Mouse (Mus musculus) kidney, embryonic 14.5 days (tissue): Measurements from ENCODE around the gene Hmgcl. TPM values are rescaled to one million over a fixed set of nuclear protein-coding genes. Genes with fewer than 3 reads are reported as not detected.

Experiments
- ATAC-seq: fragments of 200-750 bp; cut with Nextera tagmentation; 2 replicates; pipeline ENCODE4 v1.8.0; 2017; ENCODE audit warnings: moderate number of reproducible peaks, mild to moderate bottlenecking, moderate TSS enrichment, moderate library complexity; ENCODE audit not compliant: low FRiP score, low TSS enrichment
- H3K27ac ChIP-seq: fragments of 300-500 bp; sonication (generic); 2 replicates; pipeline ENCODE4 v1.5.1; 2014; ENCODE audit warnings: low read depth, mild to moderate bottlenecking, low read length, moderate library complexity, mixed read lengths
- H3K27me3 ChIP-seq: fragments of 300-500 bp; sonication (generic); 2 replicates; pipeline ENCODE4 v1.6.1; 2014; ENCODE audit warnings: mild to moderate bottlenecking, low read length; ENCODE audit not compliant: control insufficient read depth, insufficient read depth
- H3K36me3 ChIP-seq: fragments of 300-500 bp; sonication (generic); 2 replicates; pipeline ENCODE4 v1.6.1; 2014; ENCODE audit warnings: low read length, mixed read lengths; ENCODE audit not compliant: control insufficient read depth, insufficient read depth
- H3K4me1 ChIP-seq: fragments of 300-500 bp; sonication (generic); 2 replicates; pipeline ENCODE4 v1.6.1; 2014; ENCODE audit warnings: low read length, mixed read lengths; ENCODE audit not compliant: control insufficient read depth, insufficient read depth
- H3K4me2 ChIP-seq: fragments of 300-500 bp; sonication (generic); replicated peaks from 2 replicates; pipeline ENCODE4 v1.6.1; 2014; ENCODE audit warnings: low read depth, mild to moderate bottlenecking, low read length
- H3K4me3 ChIP-seq: fragments of 300-500 bp; sonication (generic); 2 replicates; pipeline ENCODE4 v1.5.1; 2014; ENCODE audit warnings: mild to moderate bottlenecking, low read length
- H3K9ac ChIP-seq: fragments of 300-500 bp; sonication (generic); 2 replicates; pipeline ENCODE4 v1.6.1; 2014; ENCODE audit warnings: low read depth, mild to moderate bottlenecking, low read length, moderate library complexity
- H3K9me3 ChIP-seq: fragments of 300-500 bp; sonication (generic); 2 replicates; pipeline ENCODE4 v1.6.1; 2016; ENCODE audit warnings: low read length; ENCODE audit not compliant: control insufficient read depth
- WGBS: fragments of 180-500 bp; shearing (Covaris S2); extraction: QIAGEN DNeasy Blood & Tissue Kit; methylation state at CpG from one replicate; pipeline ENCODE4 v1.1.7; 2014; 5-methylcytosine and 5-hydroxymethylcytosine counted together
- polyA plus RNA-seq: library from polyadenylated mRNA; unstranded; fragments of >200 nt; fragmentation: Nextera tagmentation; extraction: Ambion mirVana; gene quantifications from 2 replicates; pipeline ENCODE4 v1.2.1, GENCODE M21; 2014

The Hmgcl gene
- polyA plus RNA-seq, 1 experiment from 2014 or later, result 81.1 TPM

DNA sequence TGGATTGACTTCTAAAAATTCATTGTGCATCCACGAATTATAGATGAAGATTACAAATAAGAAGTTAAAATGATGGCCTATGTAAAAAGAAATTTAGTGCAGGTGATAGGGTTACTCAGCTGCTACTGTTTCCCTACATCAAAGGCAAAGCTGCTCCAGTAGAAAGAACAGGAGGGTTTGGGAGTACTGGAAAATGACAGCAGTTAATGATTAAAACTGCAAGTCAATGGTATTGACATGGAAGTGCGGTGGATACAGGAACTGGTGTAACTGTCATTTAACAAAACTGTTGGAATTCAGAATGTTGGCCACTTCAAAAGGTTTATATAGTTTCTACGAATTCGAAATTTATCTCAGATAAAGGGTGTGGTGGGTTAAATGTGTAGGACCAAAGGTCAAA, 48.9 kb downstream of the Hmgcl start:
- Histone ChIP-seq H3K4me3 (no peak overlapping the region), H3K4me1 (no peaks in the 10 kb centered on the region), H3K36me3 (no peaks in the 10 kb centered on the region), H3K9me3 (peaks cover 9% of the 10 kb centered on the region; the same call in 1 of the 2 replicates), H3K27me3 (no peaks in the 10 kb centered on the region), H3K4me2 (no peak overlapping the region), H3K9ac (no peak overlapping the region), H3K27ac (no peak overlapping the region)
- 90% methylated on average over 4 of the region's 4 CpGs for WGBS
- no peak for ATAC-seq

DNA sequence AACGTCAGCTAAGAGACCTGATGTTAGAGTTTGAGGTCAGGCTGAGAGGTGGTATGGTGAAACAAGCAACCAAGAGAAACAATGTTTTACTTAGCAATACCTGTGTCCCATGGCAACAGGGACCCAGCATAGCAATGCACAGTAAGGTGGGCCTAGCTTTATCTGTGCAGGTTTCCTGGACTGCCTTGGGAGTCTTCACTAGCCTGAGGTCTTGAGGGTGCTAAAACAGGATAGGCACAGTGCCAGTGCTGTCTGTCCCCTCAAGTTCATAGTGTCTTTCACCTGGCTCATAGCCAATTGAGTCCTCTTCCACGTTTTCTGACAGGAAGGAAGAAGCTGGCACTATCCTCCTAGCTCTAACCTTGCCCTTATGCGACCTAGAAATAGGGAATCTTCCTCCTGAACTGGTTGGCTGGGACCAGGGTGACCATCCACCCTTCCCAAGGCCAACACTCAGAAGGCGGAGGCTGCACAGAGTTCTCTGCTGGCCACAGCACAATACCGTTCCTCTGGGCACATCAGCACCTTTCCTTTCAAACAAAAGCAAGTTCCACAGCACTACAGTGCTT, 57.9 kb downstream of the Hmgcl start:
- H3K9ac ChIP-seq, result no peak overlapping the region
- peaks cover 64% of the 10 kb centered on the region for H3K36me3 ChIP-seq
- 89% methylated on average over 5 of the region's 5 CpGs for WGBS

DNA sequence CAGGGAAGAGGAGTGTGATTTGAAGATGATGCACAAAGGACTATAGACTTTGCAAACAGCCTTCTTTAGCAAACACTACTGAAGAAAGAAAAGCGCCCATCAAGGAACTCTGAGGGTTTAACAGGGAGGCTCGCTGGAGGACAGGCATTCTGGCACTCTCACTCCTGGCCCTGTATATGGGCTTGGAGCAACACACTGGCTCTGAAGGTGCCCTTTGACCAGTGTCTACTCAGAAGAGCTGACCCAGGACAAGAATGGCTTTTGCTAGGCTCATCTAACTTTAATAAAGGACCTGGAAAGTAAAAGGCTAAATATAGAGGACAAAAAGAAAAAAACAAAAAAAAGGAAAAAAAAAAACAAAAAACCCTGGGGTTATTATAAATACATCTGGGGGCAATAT, 58.7 kb downstream of the Hmgcl start:
- no peak overlapping the region for H3K9ac ChIP-seq
- no peak for ATAC-seq
- no peak overlapping the region for H3K4me3 ChIP-seq
- H3K9me3 ChIP-seq, result no peaks in the 10 kb centered on the region
- no peaks in the 10 kb centered on the region for H3K27me3 ChIP-seq
- H3K4me2 ChIP-seq, result no peak overlapping the region
- H3K36me3 ChIP-seq, result peaks cover 71% of the 10 kb centered on the region
- WGBS, result 91% methylated on average over 2 of the region's 2 CpGs
- H3K27ac ChIP-seq, result no peak overlapping the region
- no peaks in the 10 kb centered on the region for H3K4me1 ChIP-seq

More for the DNA sequence above, 57.9 kb downstream of the Hmgcl start:
- H3K9me3 ChIP-seq, result no peaks in the 10 kb centered on the region
- no peaks in the 10 kb centered on the region for H3K4me1 ChIP-seq
- H3K27me3 ChIP-seq, result no peaks in the 10 kb centered on the region
- ATAC-seq, result no peak
- no peak overlapping the region for H3K4me3 ChIP-seq
- H3K27ac ChIP-seq, result no peak overlapping the region
- no peak overlapping the region for H3K4me2 ChIP-seq

DNA sequence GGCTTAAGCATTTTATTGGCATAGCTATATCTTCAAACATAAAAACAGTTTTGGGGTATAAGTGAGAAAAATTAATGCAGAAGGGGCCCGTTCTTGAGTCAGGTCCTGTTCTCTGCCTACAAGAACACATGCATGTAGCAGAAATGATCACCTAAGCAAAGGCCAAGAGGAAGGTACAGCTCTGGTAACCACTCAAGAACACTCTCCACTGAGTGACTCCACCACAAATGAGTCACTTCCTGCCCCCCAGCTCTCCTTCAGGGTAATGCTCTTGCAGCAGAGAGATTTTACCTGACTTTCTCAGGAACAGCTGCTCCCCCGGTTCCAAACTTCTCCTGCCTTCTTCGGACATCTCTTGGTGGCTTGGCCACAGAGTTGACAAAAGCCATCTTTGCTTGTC, 60.6 kb downstream of the Hmgcl start:
- no peak overlapping the region for H3K27ac ChIP-seq
- H3K9ac ChIP-seq, result no peak overlapping the region
- no peaks in the 10 kb centered on the region for H3K9me3 ChIP-seq
- no peak overlapping the region for H3K4me3 ChIP-seq
- no peaks in the 10 kb centered on the region for H3K27me3 ChIP-seq
- 96% methylated on average over 3 of the region's 3 CpGs for WGBS
- H3K36me3 ChIP-seq, result peaks cover 89% of the 10 kb centered on the region
- ATAC-seq, result no peak
- H3K4me2 ChIP-seq, result no peak overlapping the region
- no peaks in the 10 kb centered on the region for H3K4me1 ChIP-seq

DNA sequence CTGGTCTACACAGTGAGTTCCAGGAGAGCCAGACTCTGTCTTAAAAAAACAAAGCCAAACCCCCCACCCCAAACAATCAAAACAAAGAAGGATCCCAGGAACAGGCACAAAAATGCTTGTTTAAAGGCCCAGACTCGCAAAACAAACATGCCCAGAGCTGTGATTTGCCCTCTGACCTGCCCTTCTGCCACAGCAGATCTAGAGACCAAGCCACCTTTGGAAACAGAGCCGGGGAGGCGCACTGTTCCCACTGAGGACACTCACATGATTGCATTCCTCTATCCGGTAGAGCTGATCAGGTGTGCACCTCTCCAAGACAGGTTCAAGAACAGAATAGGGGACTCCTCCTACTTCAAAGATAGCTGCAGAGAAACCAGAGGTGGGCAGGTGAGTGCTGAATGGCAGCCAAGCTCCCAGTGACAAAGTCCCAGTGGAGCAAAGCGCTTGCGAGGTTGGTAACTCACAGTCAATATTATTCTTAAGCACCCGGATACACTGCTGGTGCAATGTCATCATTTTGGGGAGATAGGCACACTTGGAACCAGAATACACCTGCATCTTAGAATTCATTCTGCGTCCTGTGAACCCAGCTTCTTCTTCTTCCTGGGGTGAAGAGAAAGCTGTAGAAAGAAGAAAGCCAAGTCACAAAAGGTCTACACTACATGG, 62.7 kb downstream of the Hmgcl start:
- no peaks in the 10 kb centered on the region for H3K9me3 ChIP-seq
- H3K9ac ChIP-seq, result no peak overlapping the region
- no peak overlapping the region for H3K4me3 ChIP-seq
- WGBS, result 90% methylated on average over 8 of the region's 8 CpGs
- H3K4me1 ChIP-seq, result no peaks in the 10 kb centered on the region
- H3K36me3 ChIP-seq, result peaks cover 88% of the 10 kb centered on the region
- H3K4me2 ChIP-seq, result no peak overlapping the region
- H3K27ac ChIP-seq, result no peak overlapping the region
- ATAC-seq, result no peak
- H3K27me3 ChIP-seq, result no peaks in the 10 kb centered on the region

DNA sequence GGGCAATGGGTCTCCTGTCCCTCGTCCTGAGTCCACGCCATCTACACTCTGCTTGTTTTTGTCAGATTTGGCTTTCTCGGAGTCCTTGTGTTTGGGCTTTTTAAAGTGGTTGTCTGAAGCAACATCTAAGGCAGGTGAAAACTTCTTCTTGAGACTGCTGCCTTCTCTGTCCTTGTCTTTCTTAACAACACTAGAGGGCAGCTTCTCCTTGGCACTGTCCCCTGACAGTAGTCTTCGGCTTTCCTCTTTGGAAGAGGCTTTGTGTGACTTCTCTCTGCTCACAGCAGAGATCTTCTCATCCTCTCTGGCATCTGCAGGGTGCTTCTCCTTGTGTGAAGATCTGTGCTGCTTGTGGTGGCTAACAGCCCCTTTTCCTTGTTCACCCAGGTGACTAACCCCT, 64.3 kb downstream of the Hmgcl start:
- no peaks in the 10 kb centered on the region for H3K9me3 ChIP-seq
- H3K4me2 ChIP-seq, result no peak overlapping the region
- WGBS, result 90% methylated on average over 4 of the region's 4 CpGs
- no peak for ATAC-seq
- no peak overlapping the region for H3K9ac ChIP-seq
- H3K27me3 ChIP-seq, result no peaks in the 10 kb centered on the region
- H3K27ac ChIP-seq, result no peak overlapping the region
- peaks cover 73% of the 10 kb centered on the region for H3K36me3 ChIP-seq
- no peaks in the 10 kb centered on the region for H3K4me1 ChIP-seq
- no peak overlapping the region for H3K4me3 ChIP-seq

Other genes with a start within 250 kb of the Hmgcl start
- not detected in 2 replicates for gene Il22ra1, start 218.3 kb upstream of the Hmgcl start, polyA plus RNA-seq
- gene Myom3, start 186.7 kb upstream of the Hmgcl start, polyA plus RNA-seq, result 0.06 and 0.35 TPM in 2 replicates
- 334 and 342 TPM in 2 replicates for gene Srsf10, start 90.7 kb upstream of the Hmgcl start, polyA plus RNA-seq
- 174 and 209 TPM in 2 replicates for gene Pnrc2, start 72.6 kb upstream of the Hmgcl start, polyA plus RNA-seq
- 0.10 and 0.45 TPM in 2 replicates for gene Cnr2, start 51.1 kb upstream of the Hmgcl start, polyA plus RNA-seq
- gene Fuca1, start 25.7 kb upstream of the Hmgcl start, polyA plus RNA-seq, result 57.6 and 69.2 TPM in 2 replicates
- gene Gale, start 17.3 kb downstream of the Hmgcl start, polyA plus RNA-seq, result 29.0 and 31.3 TPM in 2 replicates
- 133 and 140 TPM in 2 replicates for gene Lypla2, start 26.2 kb downstream of the Hmgcl start, polyA plus RNA-seq
- gene Pithd1, start 40.8 kb downstream of the Hmgcl start, polyA plus RNA-seq, result 49.0 and 62.1 TPM in 2 replicates
- 31.5 and 43.7 TPM in 2 replicates for gene Eloa, start 75.3 kb downstream of the Hmgcl start, polyA plus RNA-seq
- gene Rpl11, start 107.0 kb downstream of the Hmgcl start, polyA plus RNA-seq, result 527 and 692 TPM in 2 replicates
- gene Id3, start 197.0 kb downstream of the Hmgcl start, polyA plus RNA-seq, result 848 and 979 TPM in 2 replicates
- 5.7 and 6.0 TPM in 2 replicates for gene E2f2, start 225.9 kb downstream of the Hmgcl start, polyA plus RNA-seq